Mouse (Mus musculus) midbrain, embryonic 10.5 days (tissue): ENCODE measurements at regions not wholly inside any gene's neighbourhood (a gene's known extent, or its start where the extent isn't known, plus 50 kb on each side); places are given as distances from the start of the nearest gene placed in this dataset.
A peak's percentile ranks its signal among the peaks of the same experiment; 100 is the strongest.

Experiments
- DNase-seq: peaks from one replicate; pipeline ENCODE4 v3.0.0-alpha.2; 2017; ENCODE audit warnings: low spot score
- H3K27ac ChIP-seq: fragments of 300-500 bp; sonication (generic); replicated peaks from 2 replicates; pipeline ENCODE4 v1.5.1; 2016; ENCODE audit warnings: mild to moderate bottlenecking
- H3K27me3 ChIP-seq: fragments of 300-500 bp; sonication (generic); 2 replicates; pipeline ENCODE4 v1.6.1; 2016; ENCODE audit warnings: low read depth, mild to moderate bottlenecking; ENCODE audit not compliant: poor library complexity, severe bottlenecking
- H3K36me3 ChIP-seq: fragments of 300-500 bp; sonication (generic); 2 replicates; pipeline ENCODE4 v1.6.1; 2016; ENCODE audit warnings: mild to moderate bottlenecking, moderate library complexity
- H3K4me1 ChIP-seq: fragments of 300-500 bp; sonication (generic); 2 replicates; pipeline ENCODE4 v1.6.1; 2016
- H3K4me3 ChIP-seq: fragments of 300-500 bp; sonication (generic); 2 replicates; pipeline ENCODE4 v1.5.1; 2016; ENCODE audit warnings: mild to moderate bottlenecking, moderate library complexity
- H3K9me3 ChIP-seq: fragments of 300-500 bp; sonication (generic); replicated peaks from 2 replicates; pipeline ENCODE4 v1.6.1; 2016; ENCODE audit warnings: mild to moderate bottlenecking
- WGBS: fragments of 180-500 bp; shearing (Covaris S2); methylation state at CpG from one replicate; pipeline ENCODE4 v1.1.7; 2016; 5-methylcytosine and 5-hydroxymethylcytosine counted together

DNA sequence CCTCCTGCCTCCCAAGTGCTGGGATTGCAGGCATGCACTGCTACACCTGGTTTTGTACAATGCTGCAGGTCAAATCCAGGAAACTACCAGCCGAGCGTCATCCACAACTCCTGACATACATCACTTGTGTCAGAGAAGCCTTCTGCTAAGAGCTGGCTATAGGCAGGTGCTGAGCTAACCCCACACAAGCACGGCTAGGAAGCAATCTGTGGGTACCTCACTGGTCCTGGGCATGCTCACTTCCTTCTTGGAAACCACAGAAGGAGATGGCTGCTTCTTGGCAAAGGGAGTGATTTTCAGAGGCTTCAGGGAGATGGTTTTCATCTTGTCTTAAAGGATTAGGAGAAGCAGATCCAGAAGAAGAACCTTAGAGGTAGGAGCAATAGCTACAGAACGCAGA is 111.3 kb downstream of the Zfp706 start:
- peaks cover 54% of the 10 kb centered on the region for H3K27me3 ChIP-seq
- no peak for DNase-seq
- H3K4me3 ChIP-seq, result no peak overlapping the region
- peaks cover 30% of the 10 kb centered on the region for H3K4me1 ChIP-seq
- H3K9me3 ChIP-seq, result no peaks in the 10 kb centered on the region
- H3K27ac ChIP-seq, result no peak overlapping the region
- H3K36me3 ChIP-seq, result no peaks in the 10 kb centered on the region
- 87% methylated on average over 4 of the region's 4 CpGs for whole genome bisulfite sequencing

DNA sequence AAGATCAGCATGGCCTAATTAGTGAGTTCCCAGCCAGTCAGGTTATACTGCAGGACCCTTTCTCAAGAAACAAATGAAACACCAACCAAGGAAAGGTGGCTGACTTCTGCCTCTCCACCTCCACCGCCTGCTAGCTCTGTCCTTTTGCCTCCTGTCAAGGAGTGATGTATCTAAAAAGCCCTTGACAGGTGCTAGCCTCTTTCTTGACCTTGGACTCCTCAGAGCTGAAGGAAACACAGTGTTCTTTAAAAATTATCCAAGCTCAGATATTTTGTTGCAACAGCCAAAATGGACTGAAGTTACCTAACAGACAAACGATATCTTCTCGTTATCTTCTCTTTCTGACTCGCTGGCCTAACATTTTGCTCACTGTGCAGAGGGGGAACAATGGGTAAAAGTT is 112.5 kb downstream of the Zfp706 start:
- 91% methylated on average over 4 of the region's 4 CpGs for WGBS
- H3K4me3 ChIP-seq, result no peak overlapping the region
- no peak overlapping the region for H3K27ac ChIP-seq
- no peaks in the 10 kb centered on the region for H3K36me3 ChIP-seq
- H3K27me3 ChIP-seq, result peaks cover 53% of the 10 kb centered on the region
- peaks cover 18% of the 10 kb centered on the region for H3K4me1 ChIP-seq
- no peak for DNase-seq
- H3K9me3 ChIP-seq, result no peaks in the 10 kb centered on the region

DNA sequence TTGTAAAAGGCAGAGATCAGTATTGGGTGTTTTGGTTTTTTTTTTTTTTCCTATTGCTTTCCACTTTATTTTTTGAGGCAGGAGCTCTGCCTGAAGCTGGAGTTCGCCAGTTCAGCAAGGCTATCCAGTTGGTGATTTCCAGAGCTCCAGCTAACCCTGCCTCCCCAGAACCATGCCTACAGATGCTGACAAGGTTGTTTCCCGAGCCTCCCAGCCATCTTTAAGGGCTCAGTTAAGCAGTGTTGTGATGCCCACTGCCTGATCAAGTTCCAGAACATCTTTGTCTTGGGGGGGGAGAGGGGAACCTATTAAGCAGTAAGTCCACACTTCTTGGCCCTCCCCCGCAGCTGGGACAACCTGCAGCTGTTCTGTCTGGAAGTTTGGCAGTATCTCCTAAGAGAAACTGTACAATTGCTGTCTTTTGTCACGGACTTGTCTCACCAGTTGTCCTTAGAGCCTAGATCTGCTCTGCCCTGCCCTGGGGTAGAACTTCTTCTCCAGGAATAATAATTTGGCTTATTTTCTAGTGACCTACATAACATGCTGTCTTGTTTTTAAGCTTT is 114.1 kb downstream of the Zfp706 start:
- H3K4me1 ChIP-seq, result peaks cover 21% of the 10 kb centered on the region
- DNase-seq, result no peak
- no peak overlapping the region for H3K27ac ChIP-seq
- no peak overlapping the region for H3K4me3 ChIP-seq
- WGBS, result 58% methylated on average over 4 of the region's 4 CpGs
- H3K9me3 ChIP-seq, result no peaks in the 10 kb centered on the region
- H3K27me3 ChIP-seq, result peaks cover 46% of the 10 kb centered on the region
- no peaks in the 10 kb centered on the region for H3K36me3 ChIP-seq

DNA sequence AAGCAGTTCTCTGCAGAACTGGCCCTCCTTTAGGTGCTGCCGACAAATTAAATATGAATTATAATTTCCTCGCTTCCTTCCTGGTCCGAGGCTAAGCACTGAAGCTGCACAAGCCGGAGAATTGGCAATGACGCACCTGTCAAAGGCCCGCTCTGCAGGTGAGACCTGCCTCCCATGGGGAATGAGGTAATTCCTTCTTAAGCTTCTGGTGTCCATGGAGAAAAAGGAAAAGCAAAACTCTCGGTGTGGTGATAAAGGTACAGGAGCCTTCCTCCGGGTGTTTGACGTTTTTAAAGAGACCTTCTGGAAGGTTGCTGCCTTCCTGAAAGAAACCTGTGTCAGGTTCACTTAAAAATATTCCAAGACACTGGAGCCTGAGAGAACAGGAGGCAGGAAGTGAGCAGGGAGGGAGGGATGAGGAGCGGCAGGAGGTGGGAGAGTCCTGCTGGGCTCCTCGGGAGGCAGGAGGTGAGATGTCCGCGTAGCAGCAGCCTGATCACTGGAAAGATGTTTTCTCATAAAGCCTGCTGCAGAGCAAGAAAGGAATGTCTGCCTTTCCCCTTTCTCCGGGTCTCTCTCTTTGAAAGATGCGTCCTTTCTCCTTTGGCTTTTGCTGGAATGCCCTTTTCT is 114.9 kb downstream of the Zfp706 start:
- DNase-seq, result no peak
- peaks cover 23% of the 10 kb centered on the region for H3K4me1 ChIP-seq
- WGBS, result 7% methylated on average over 15 of the region's 15 CpGs
- H3K9me3 ChIP-seq, result no peaks in the 10 kb centered on the region
- no peak overlapping the region for H3K27ac ChIP-seq
- H3K27me3 ChIP-seq, result peaks cover 46% of the 10 kb centered on the region
- H3K4me3 ChIP-seq, result peak overlapping the region; percentile 20; the same call in 1 of the 2 replicates
- no peaks in the 10 kb centered on the region for H3K36me3 ChIP-seq

DNA sequence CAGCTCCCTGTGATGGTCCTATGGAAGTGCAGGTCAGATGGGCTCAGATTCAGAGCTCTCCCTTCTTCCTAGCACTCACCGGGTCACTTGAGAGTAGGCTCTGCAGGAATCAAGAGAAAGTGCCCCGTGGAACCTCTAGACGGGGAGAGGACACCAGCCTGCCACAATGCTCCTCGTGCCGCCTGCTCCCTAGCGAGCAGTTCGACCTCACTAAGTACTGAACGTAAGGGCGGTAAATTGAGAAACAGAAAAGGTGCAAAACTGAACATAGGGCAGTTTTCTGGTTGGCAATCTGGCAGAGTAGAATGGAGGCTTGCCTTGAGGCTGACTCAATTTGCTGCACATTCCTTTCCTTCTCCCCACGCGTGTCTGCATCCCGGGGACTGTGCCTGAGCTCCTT is 115.7 kb downstream of the Zfp706 start:
- Histone ChIP-seq H3K9me3 (no peaks in the 10 kb centered on the region), H3K27me3 (peaks cover 46% of the 10 kb centered on the region), H3K4me1 (peaks cover 23% of the 10 kb centered on the region), H3K4me3 (no peak overlapping the region), H3K36me3 (no peaks in the 10 kb centered on the region), H3K27ac (no peak overlapping the region)
- DNase-seq, result no peak
- WGBS, result 11% methylated on average over 12 of the region's 12 CpGs

DNA sequence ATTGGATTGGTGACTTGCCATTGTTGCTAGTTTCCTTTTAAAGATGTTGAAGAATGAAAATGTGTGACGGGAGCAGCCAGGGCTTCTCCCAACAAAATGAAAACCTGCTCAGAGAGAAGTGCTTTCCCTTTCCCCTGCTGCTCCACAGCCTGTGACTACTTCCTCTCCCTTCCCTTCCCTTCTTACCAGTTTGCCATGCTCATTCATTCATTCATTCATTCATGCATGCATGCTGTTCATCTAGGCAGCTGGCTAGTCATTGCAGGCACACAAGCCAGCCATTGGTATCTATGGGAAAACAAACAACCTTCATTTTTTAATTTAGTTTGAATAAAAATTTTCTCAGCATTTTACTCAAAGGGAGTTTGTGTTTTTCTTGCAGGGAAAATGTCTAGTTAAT is 116.3 kb downstream of the Zfp706 start:
- H3K4me3 ChIP-seq, result no peak overlapping the region
- DNase-seq, result no peak
- no peak overlapping the region for H3K27ac ChIP-seq
- no peaks in the 10 kb centered on the region for H3K9me3 ChIP-seq
- no peaks in the 10 kb centered on the region for H3K36me3 ChIP-seq
- H3K4me1 ChIP-seq, result peaks cover 23% of the 10 kb centered on the region
- WGBS, result 35% methylated on average over 1 of the region's 1 CpGs
- H3K27me3 ChIP-seq, result peaks cover 46% of the 10 kb centered on the region

DNA sequence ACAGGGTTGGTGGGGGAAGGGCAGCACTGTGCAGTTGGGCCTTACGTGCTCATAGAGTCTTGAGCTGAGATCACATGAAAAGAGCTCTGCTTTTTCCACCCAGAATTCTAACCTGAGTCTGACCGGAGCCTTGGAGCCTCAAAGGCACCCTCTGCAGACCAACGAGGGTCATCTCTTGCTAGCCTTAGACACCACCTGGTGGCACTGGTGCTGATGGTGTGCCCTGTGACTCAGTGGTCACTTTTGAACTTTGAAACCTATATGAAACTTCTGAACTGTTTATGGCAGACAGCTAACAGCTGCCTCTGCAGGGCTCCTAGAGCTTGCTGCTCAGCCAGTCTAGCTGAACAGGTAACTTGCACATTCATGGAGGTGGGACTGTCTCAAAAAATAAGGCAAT is 118.5 kb downstream of the Zfp706 start:
- 78% methylated on average over 3 of the region's 3 CpGs for WGBS
- Histone ChIP-seq H3K36me3 (no peaks in the 10 kb centered on the region), H3K4me3 (no peak overlapping the region), H3K4me1 (peaks cover 27% of the 10 kb centered on the region), H3K9me3 (no peaks in the 10 kb centered on the region), H3K27me3 (peaks cover 32% of the 10 kb centered on the region), H3K27ac (no peak overlapping the region)
- no peak for DNase-seq

DNA sequence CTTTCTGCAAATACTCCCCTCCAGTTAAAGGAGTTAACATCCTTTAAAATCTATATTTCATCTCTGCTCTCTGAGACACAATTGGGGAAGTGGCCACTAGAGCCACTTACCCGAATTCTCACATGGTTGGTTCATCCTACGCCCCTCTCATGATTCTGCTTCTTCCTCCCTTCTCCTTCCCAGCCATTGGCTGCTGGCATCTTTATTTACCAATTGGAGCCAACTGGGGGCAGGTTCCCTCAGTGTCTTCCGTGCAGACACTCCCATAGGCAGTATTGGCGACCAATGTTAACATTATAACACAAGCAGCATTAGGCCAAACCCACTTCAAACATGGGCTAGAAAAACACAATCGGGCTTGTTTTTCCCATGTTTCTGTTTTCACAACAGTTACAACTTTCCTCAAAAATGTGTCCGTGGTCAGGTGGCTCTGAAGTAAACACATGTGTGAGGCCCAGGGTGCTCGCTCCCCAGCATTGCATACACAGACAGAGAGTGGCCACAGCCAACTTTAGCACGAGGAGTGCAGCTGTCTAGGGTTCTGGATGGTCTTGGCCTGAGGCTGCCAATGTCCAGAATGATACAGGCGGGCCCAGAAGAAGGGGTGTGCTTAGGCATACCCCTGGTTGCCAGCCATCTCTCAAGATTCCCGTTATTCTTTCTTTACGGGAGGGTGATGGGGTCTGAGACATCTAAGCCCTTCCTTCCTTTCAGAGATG is 119.1 kb downstream of the Zfp706 start:
- H3K4me1 ChIP-seq, result peaks cover 27% of the 10 kb centered on the region
- no peak overlapping the region for H3K4me3 ChIP-seq
- H3K27ac ChIP-seq, result no peak overlapping the region
- peaks cover 29% of the 10 kb centered on the region for H3K27me3 ChIP-seq
- 82% methylated on average over 11 of the region's 11 CpGs for WGBS
- no peaks in the 10 kb centered on the region for H3K36me3 ChIP-seq
- H3K9me3 ChIP-seq, result no peaks in the 10 kb centered on the region
- DNase-seq, result no peak

DNA sequence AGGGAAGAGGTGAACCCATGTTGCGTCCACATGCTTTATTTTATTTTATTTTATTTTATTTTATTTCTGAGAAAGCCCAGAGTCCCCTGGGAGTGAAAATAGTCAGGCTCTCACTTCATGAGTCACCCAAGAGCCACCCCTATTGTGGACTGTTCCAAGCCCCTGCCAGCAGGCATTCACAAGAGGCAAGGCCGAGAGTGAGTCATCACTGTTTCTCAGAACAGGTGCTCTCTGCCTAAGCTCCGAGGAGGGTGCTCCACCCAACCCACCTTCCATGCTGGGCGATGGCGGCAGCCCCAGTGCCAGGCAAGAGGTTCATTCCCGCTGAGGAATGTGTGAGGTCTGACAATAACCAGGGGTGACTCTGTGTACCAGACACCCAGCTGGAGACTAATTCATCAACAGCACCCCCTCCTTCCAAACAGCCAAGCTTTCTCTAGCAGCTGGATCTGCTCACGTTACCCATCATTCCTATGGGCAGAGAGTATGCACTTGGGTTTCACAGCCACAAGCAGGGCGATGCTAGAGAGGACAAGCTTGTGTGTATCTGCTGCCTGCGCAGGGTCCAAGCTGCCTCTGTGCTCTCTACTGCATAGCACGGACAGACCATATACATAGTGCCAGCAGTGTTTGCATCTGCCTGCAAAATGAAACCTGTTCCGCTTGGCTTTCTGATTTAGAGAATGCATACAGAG is 122.8 kb downstream of the Zfp706 start:
- Histone ChIP-seq H3K27me3 (0 out of 2 replicates have a peak, but pooled peaks cover under 1% of the 10 kb centered on the region), H3K4me1 (peaks cover 10% of the 10 kb centered on the region; the same call in 1 of the 2 replicates), H3K36me3 (no peaks in the 10 kb centered on the region), H3K27ac (no peak overlapping the region), H3K9me3 (no peaks in the 10 kb centered on the region), H3K4me3 (no peak overlapping the region)
- 82% methylated on average over 11 of the region's 11 CpGs for WGBS
- DNase-seq, result no peak

DNA sequence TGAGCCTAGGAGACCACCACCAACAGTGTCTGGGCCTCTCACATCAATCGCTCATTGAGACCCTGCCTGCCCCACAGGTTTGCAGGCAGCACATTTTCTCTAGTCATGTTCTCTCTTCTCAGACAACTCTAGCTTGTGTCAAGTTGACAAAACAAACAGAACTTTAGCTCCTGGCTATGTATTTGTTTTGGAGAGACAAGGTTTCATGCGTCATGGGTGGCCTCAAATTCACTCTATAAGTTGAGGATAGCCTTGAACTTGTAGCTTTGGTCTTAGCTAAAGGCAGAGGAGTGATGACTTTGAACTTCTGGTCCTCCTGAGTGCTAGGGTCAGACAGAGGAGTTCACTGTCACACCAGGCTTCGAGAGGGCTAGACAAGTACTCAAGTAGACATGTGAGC is 123.5 kb downstream of the Zfp706 start:
- Histone ChIP-seq H3K9me3 (no peaks in the 10 kb centered on the region), H3K27ac (no peak overlapping the region), H3K4me3 (no peak overlapping the region), H3K36me3 (no peaks in the 10 kb centered on the region), H3K27me3 (no peaks in the 10 kb centered on the region), H3K4me1 (peaks cover 17% of the 10 kb centered on the region)
- no peak for DNase-seq
- 86% methylated on average over 3 of the region's 3 CpGs for WGBS

DNA sequence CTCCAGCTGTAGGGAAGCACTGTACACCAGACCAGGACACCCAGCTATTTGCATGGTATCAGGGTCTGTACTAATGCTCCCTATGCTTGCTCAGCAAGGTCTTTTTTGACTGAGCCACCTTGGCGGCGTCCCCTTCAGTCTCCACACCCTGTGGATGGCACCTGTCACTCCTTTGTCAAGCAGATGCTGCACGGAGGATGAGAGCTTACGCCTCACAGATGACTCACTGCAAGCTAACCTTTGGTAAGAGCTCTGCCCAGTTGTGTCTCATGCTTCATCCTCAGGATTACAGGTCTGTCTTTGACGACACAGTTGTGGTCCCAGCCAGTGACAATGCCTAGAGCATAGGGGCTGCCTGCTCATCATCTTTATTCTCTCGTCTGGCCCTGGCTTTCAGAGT is 124.4 kb downstream of the Zfp706 start:
- Histone ChIP-seq H3K4me3 (no peak overlapping the region), H3K9me3 (no peaks in the 10 kb centered on the region), H3K27ac (no peak overlapping the region), H3K27me3 (no peaks in the 10 kb centered on the region), H3K36me3 (no peaks in the 10 kb centered on the region), H3K4me1 (peaks cover 21% of the 10 kb centered on the region)
- 79% methylated on average over 6 of the region's 6 CpGs for WGBS
- no peak for DNase-seq

DNA sequence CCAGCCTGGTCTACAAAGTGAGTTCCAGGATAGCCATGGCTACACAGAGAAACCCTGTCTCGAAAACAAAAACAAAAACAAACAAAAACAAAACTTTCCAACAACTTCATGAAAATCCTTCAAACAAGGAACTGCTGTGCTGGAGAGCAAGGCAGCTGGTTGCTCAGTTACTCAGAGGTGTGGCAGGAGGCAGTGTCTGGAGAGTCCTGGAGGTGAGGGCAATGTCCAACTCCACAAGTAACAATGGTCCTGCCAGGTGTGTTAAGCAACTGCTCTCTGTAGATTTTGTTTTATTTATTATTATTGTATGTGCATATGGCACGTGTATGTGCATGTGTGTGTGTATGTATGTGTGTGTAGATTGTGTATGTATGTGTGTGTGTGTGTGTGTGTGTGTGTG is 126.0 kb downstream of the Zfp706 start:
- H3K36me3 ChIP-seq, result no peaks in the 10 kb centered on the region
- no peak overlapping the region for H3K4me3 ChIP-seq
- no peaks in the 10 kb centered on the region for H3K9me3 ChIP-seq
- peaks cover 32% of the 10 kb centered on the region for H3K4me1 ChIP-seq
- H3K27me3 ChIP-seq, result no peaks in the 10 kb centered on the region
- no peak overlapping the region for H3K27ac ChIP-seq
- no peak for DNase-seq
- WGBS, result 85% methylated on average over 2 of the region's 2 CpGs

DNA sequence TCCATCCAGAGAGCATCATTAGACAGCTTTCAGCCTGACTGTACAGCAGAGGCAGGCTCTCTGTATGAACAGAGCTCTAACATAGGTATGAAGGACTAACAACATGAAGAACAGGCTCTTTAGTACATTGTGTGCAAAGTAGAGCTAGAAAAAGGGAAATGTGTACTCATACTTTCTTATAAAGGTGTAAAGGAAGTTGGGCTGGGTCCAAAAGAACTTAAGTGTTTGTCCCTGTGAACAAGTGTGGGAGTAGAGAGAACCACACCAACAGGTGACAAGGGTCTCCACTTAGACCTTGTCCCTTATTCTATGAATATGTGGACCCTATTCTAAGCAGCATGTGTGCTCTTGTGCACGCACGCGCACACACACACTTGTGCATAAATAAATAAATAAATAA is 127.0 kb downstream of the Zfp706 start:
- Histone ChIP-seq H3K9me3 (no peaks in the 10 kb centered on the region), H3K27me3 (no peaks in the 10 kb centered on the region), H3K27ac (no peak overlapping the region), H3K36me3 (no peaks in the 10 kb centered on the region), H3K4me3 (no peak overlapping the region), H3K4me1 (peaks cover 41% of the 10 kb centered on the region)
- WGBS, result 97% methylated on average over 3 of the region's 3 CpGs
- no peak for DNase-seq
